Mouse (Mus musculus) ES-E14 (cell line): Measurements from ENCODE around the gene Ptpn7.

Experiments
- HCFC1 ChIP-seq: IDR thresholded peaks from 2 replicates; pipeline ENCODE4 v1.6.1; 2012; ENCODE audit warnings: low read length, inconsistent platforms, borderline replicate concordance; ENCODE audit not compliant: insufficient read depth
- ZC3H11A ChIP-seq: IDR thresholded peaks from 2 replicates; pipeline ENCODE4 v1.6.1; 2012; ENCODE audit warnings: low read depth, mild to moderate bottlenecking, inconsistent platforms, low read length, borderline replicate concordance

- TF ChIP-seq HCFC1 (no peak), ZC3H11A (no peak)
These were observed 7.7 kb upstream of the Ptpn7 start for GRCm38 (mm10) chr1:135124573-135125363.
